Mouse (Mus musculus) frontal cortex, postnatal 14 days (tissue): ENCODE measurements around the gene Olfr1225.
"Not testable (repeated sequence)": the region's sequence is repeated elsewhere in the genome, so short reads cannot be mapped to it uniquely, and the experiment has no call there.

Source experiments
- DNase-seq, 2 experiments: peaks; one replicate each; pipeline ENCODE4 v3.0.0; 2022; ENCODE audit warnings: low spot score in 2 of 2

The Olfr1225 gene

DNA sequence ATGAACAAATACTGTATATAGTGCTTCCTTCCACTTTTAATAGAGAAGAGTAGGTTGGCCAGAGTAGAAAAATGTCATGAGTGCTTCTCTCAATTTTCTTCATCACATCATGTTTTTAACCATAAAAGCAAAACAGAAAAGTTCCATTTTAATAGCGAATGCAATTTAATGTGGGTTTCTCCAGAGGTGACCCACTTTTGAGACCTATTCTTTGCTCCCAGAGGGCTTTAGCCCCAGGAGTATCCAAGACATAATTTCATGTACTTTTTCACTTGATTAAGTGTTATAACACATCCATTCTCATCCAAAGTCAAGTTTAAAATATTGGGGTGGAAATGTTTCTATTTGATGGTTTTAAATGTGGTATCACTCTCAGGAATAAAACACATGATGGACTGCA lies at the start of gene Olfr1225:
Gene Olfr1225, minus strand, starts transcription at position 101 of the 400 bp plus-strand sequence.
- no peak for DNase-seq

DNA sequence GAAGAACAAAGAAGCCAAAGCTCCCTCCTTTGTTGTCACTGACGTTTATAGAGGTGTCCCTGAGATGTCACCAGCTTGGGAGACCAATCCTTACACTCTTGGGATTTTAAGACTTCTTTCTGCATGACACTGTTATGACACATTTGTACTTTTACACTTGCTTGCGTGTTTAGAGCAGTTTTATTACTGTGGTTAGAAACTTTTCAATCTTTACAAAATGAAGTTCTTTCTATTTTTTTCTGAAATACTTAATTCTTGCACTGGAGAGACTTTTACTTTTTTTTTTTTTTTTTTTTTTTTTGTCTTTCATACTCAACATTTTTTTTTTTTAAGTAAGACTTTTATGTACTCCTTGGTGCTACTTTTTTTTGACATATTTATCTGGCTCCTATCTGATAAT lies 25.5 kb upstream of the Olfr1225 start, which contains the start of gene Olfr1226:
Gene Olfr1226, minus strand, starts transcription at position 101 of the 400 bp plus-strand sequence.
- no peak for DNase-seq

- DNase-seq: no peak
Observed at GRCm38 (mm10) chr2:89196325-89196982, 22.0 kb upstream of the Olfr1225 start.

GRCm38 (mm10) chr2:89164711-89165110 lies 9.8 kb downstream of the Olfr1225 start:
- DNase-seq: not testable (repeated sequence)

GRCm38 (mm10) chr2:89163991-89164390 lies 10.5 kb downstream of the Olfr1225 start, which contains the start of gene Olfr1224-ps1:
Gene Olfr1224-ps1, minus strand, starts transcription at chr2:89164091.
- not testable (repeated sequence) for DNase-seq

DNA sequence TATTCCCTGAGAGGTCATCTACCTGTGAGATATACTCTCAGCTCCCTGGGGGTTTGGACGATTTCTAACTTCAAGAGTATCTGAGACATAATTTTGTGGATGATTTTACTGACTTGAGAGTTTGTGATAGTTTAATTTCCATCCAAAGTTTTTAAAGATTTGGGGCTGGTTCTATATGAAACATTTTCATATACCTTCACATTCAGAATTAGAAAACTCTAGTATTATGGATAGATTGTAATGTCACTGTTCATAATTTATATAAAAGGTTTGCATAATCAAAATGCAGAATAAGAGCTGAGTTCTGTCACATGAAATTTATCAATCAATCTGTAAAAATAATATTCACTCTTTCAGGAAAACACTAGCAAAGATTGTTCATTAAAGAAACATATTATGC lies 23.0 kb downstream of the Olfr1225 start, which contains the start of gene Olfr1223:
Gene Olfr1223, minus strand, starts transcription at position 101 of the 400 bp plus-strand sequence.
- DNase-seq: no peak

GRCm38 (mm10) chr2:89132954-89133353 lies 41.5 kb downstream of the Olfr1225 start, which contains the start of gene Olfr1222:
Gene Olfr1222, minus strand, starts transcription at chr2:89133054.
- DNase-seq: no peak
